Mouse (Mus musculus) left cerebral cortex, adult 2 months (tissue): ENCODE measurements around the gene St5. TPM values are rescaled to one million over a fixed set of nuclear protein-coding genes. Genes with fewer than 3 reads are reported as not detected.

Experiments used
- DNase-seq, 2 experiments: peaks; one replicate each; pipeline ENCODE4 v3.0.0; 2021 to 2022; ENCODE audit warnings: low spot score in 2 of 2, mixed read lengths in 1 of 2; ENCODE audit errors: extremely low spot score in 1 of 2
- H3K27ac ChIP-seq: fragments of 200-600 bp; 2 replicates; pipeline ENCODE4 v1.8.1; 2022
- H3K4me3 ChIP-seq: fragments of 200-600 bp; 2 replicates; pipeline ENCODE4 v1.8.1; 2022
- CTCF ChIP-seq: fragments of 200-600 bp; IDR thresholded peaks from 2 replicates; pipeline ENCODE4 v1.8.1; 2022; ENCODE audit warnings: antibody characterized with exemption, mild to moderate bottlenecking, moderate library complexity
- intact Hi-C: fragments of 180-260 bp; cut with DNase I; formaldehyde crosslinking; loops from one replicate; pipeline ENCODE4 v1.15.1; 2025
- total RNA-seq, 2 experiments: library from RNA; stranded (reverse); gene quantifications; 2 replicates each; pipeline ENCODE4 v1.2.3; 2021

Gene St5
- total RNA-seq, 2 experiments from 2014 or later, result 14.8 to 18.9 TPM

- DNase-seq, result no peak
- no peak for TF ChIP-seq CTCF
- H3K4me3 ChIP-seq, result peak overlapping the region; percentile 1; the same call in 1 of the 2 replicates
- intact Hi-C loops, result loop anchor here (1.0 to 5.0 kb wide), 2 partner anchors 39 to 57 kb away; no protein-coding TSS in a partner anchor
- peak overlapping the region; percentile 84; the same call in 1 of the 2 replicates for H3K27ac ChIP-seq
Observed at GRCm38 (mm10) chr7:109614939-109615338, 88.5 kb downstream of the St5 start.

GRCm38 (mm10) chr7:109613531-109614021 is 89.8 kb downstream of the St5 start:
- no peak overlapping the region for H3K27ac ChIP-seq
- no peak for DNase-seq
- intact Hi-C loops, result no loop called here
- no peak overlapping the region for H3K4me3 ChIP-seq
- TF ChIP-seq CTCF, result no peak

- Histone ChIP-seq H3K27ac (peak overlapping the region; percentile 4; the same call in 1 of the 2 replicates), H3K4me3 (no peak overlapping the region)
- intact Hi-C loops, result no loop called here
Observed at GRCm38 (mm10) chr7:109613051-109613450, 90.4 kb downstream of the St5 start.

GRCm38 (mm10) chr7:109612531-109612930 is 90.9 kb downstream of the St5 start:
- no peak for DNase-seq
- TF ChIP-seq CTCF, result no peak
- intact Hi-C loops, result no loop called here
- Histone ChIP-seq H3K27ac (peak overlapping the region; percentile 4; the same call in 1 of the 2 replicates), H3K4me3 (no peak overlapping the region)

More at GRCm38 (mm10) chr7:109613051-109613450, 90.4 kb downstream of the St5 start:
- TF ChIP-seq CTCF, result no peak
- no peak for DNase-seq

GRCm38 (mm10) chr7:109610348-109610747 is 93.1 kb downstream of the St5 start:
- TF ChIP-seq CTCF, result no peak
- Histone ChIP-seq H3K4me3 (no peak overlapping the region), H3K27ac (no peak overlapping the region)
- intact Hi-C loops, result no loop called here
- no peak for DNase-seq

GRCm38 (mm10) chr7:109609565-109610345 is 93.7 kb downstream of the St5 start:
- intact Hi-C loops, result no loop called here
- TF ChIP-seq CTCF, result no peak
- DNase-seq, result no peak
- H3K4me3 ChIP-seq, result no peak overlapping the region
- H3K27ac ChIP-seq, result no peak overlapping the region

- DNase-seq, result no peak
- no peak for TF ChIP-seq CTCF
- Histone ChIP-seq H3K4me3 (no peak overlapping the region), H3K27ac (no peak overlapping the region)
- intact Hi-C loops, result no loop called here
Observed at GRCm38 (mm10) chr7:109608831-109609230, 94.6 kb downstream of the St5 start.

GRCm38 (mm10) chr7:109606994-109607610 is 96.3 kb downstream of the St5 start:
- intact Hi-C loops, result no loop called here
- Histone ChIP-seq H3K4me3 (no peak overlapping the region), H3K27ac (no peak overlapping the region)
- TF ChIP-seq CTCF, result no peak
- DNase-seq, result no peak

GRCm38 (mm10) chr7:109602562-109602961 is 100.8 kb downstream of the St5 start:
- intact Hi-C loops, result no loop called here
- no peak overlapping the region for H3K4me3 ChIP-seq
- no peak for DNase-seq
- TF ChIP-seq CTCF, result no peak
- no peak overlapping the region for H3K27ac ChIP-seq

- intact Hi-C loops, result no loop called here
- Histone ChIP-seq H3K27ac (no peak overlapping the region), H3K4me3 (no peak overlapping the region)
- DNase-seq, result no peak
- TF ChIP-seq CTCF, result no peak
Observed at GRCm38 (mm10) chr7:109602022-109602421, 101.4 kb downstream of the St5 start.

GRCm38 (mm10) chr7:109600702-109601101 is 102.7 kb downstream of the St5 start:
- intact Hi-C loops, result no loop called here
- no peak for DNase-seq
- TF ChIP-seq CTCF, result no peak
- no peak overlapping the region for H3K27ac ChIP-seq
- no peak overlapping the region for H3K4me3 ChIP-seq

GRCm38 (mm10) chr7:109599998-109600397 is 103.4 kb downstream of the St5 start:
- H3K4me3 ChIP-seq, result no peak overlapping the region
- DNase-seq, result no peak
- intact Hi-C loops, result no loop called here
- no peak for TF ChIP-seq CTCF
- H3K27ac ChIP-seq, result no peak overlapping the region
